Mouse (Mus musculus) liver, embryonic 14.5 days (tissue): ENCODE data around the gene Slc25a25. TPM values are rescaled to one million over a fixed set of nuclear protein-coding genes. Genes with fewer than 3 reads are reported as not detected.

Source experiments
- ATAC-seq: fragments of 200-750 bp; cut with Nextera tagmentation; 2 replicates; pipeline ENCODE4 v1.8.0; 2017; ENCODE audit warnings: moderate number of reproducible peaks, mild to moderate bottlenecking, moderate library complexity; ENCODE audit not compliant: insufficient read depth
- DNase-seq, 3 experiments: peaks; one replicate each; pipeline ENCODE4 v3.0.0-alpha.2; 2012 to 2013; ENCODE audit warnings: low read depth in 3 of 3, low spot score in 3 of 3
- H3K27ac ChIP-seq: fragments of 300-500 bp; sonication (generic); 2 replicates; pipeline ENCODE4 v1.5.1; 2014; ENCODE audit warnings: moderate library complexity, mild to moderate bottlenecking, control low read depth, inconsistent platforms
- H3K27me3 ChIP-seq: fragments of 300-500 bp; sonication (generic); 2 replicates; pipeline ENCODE4 v1.6.1; 2014; ENCODE audit warnings: mild to moderate bottlenecking, low read length, moderate library complexity; ENCODE audit not compliant: control insufficient read depth, insufficient read depth
- H3K36me3 ChIP-seq: fragments of 300-500 bp; sonication (generic); replicated peaks from 2 replicates; pipeline ENCODE4 v1.6.1; 2014; ENCODE audit warnings: low read depth; ENCODE audit not compliant: control insufficient read depth, insufficient read depth
- H3K4me1 ChIP-seq, 2 experiments: fragments of 200-500 bp in 1 of 2; fragments of 300-500 bp in 1 of 2; sonication (generic) in 1 of 2; replicated peaks; 2 replicates each; pipeline ENCODE4 v1.6.1; 2012 to 2014; ENCODE audit warnings: antibody characterized with exemption in 1 of 2, inconsistent platforms in 1 of 2, low read length in 1 of 2; ENCODE audit not compliant: control insufficient read depth in 2 of 2, insufficient read depth in 2 of 2
- H3K4me2 ChIP-seq: fragments of 300-500 bp; sonication (generic); 2 replicates; pipeline ENCODE4 v1.6.1; 2014; ENCODE audit warnings: low read depth, mild to moderate bottlenecking, control low read depth, moderate library complexity
- H3K4me3 ChIP-seq, 2 experiments: fragments of 200-500 bp in 1 of 2; fragments of 300-500 bp in 1 of 2; sonication (generic) in 1 of 2; 2 replicates each; pipeline ENCODE4 v1.5.1; 2012 to 2014; ENCODE audit warnings: low read depth in 2 of 2, low read length in 2 of 2, mild to moderate bottlenecking in 2 of 2, control low read depth in 1 of 2, inconsistent platforms in 1 of 2, moderate library complexity in 1 of 2; ENCODE audit not compliant: insufficient read depth in 1 of 2
- H3K9ac ChIP-seq: fragments of 300-500 bp; sonication (generic); replicated peaks from 2 replicates; pipeline ENCODE4 v1.6.1; 2014; ENCODE audit warnings: mild to moderate bottlenecking, control low read depth, moderate library complexity
- H3K9me3 ChIP-seq: fragments of 300-500 bp; sonication (generic); 2 replicates; pipeline ENCODE4 v1.6.1; 2016; ENCODE audit warnings: low read length, mixed read lengths; ENCODE audit not compliant: control insufficient read depth
- CTCF ChIP-seq: IDR thresholded peaks from 2 replicates; pipeline ENCODE4 v1.5.1; 2016; ENCODE audit warnings: antibody characterized with exemption, low read depth, control low read depth
- EP300 ChIP-seq: IDR thresholded peaks from 2 replicates; pipeline ENCODE4 v1.6.1; 2016; ENCODE audit warnings: antibody characterized with exemption, low read depth
- WGBS: fragments of 180-500 bp; shearing (Covaris S2); extraction: QIAGEN DNeasy Blood & Tissue Kit; methylation state at CpG from one replicate; pipeline ENCODE4 v1.1.7; 2014; ENCODE audit not compliant: insufficient replicate concordance; 5-methylcytosine and 5-hydroxymethylcytosine counted together
- polyA plus RNA-seq, 2 experiments: library from polyadenylated mRNA; depleted of rRNA in 1 of 2; stranded (reverse) in 1 of 2; unstranded in 1 of 2; fragments of >200 nt; fragmentation: Nextera tagmentation in 1 of 2; extraction: Ambion mirVana in 1 of 2; gene quantifications; 2 replicates each; pipeline versions ENCODE4 v1.2.1 to v1.2.3; 2012 to 2014

Gene Slc25a25
- polyA plus RNA-seq, 2 experiments, result 5.5 to 6.0 TPM

GRCm38 (mm10) chr2:32430701-32431676 lies 20.3 kb downstream of the Slc25a25 start:
- ATAC-seq, result no peak
- Histone ChIP-seq H3K4me2 (peak overlapping the region; percentile 6), H3K27ac (no peak overlapping the region), H3K9me3 (no peaks in the 10 kb centered on the region), H3K4me3 (no peak overlapping the region), H3K36me3 (no peaks in the 10 kb centered on the region), H3K4me1 (peaks cover 10 to 28% of the 10 kb centered on the region in 2 experiments; a peak in 3 of 4 replicates), H3K27me3 (no peaks in the 10 kb centered on the region), H3K9ac (no peak overlapping the region)
- WGBS, result 60% methylated on average over 18 of the region's 18 CpGs
- no peak for TF ChIP-seq CTCF
- TF ChIP-seq EP300, result no peak
- no peak for DNase-seq

GRCm38 (mm10) chr2:32429215-32429891 lies 21.9 kb downstream of the Slc25a25 start:
- Histone ChIP-seq H3K4me2 (no peak overlapping the region), H3K9ac (no peak overlapping the region), H3K4me1 (peaks cover 15 to 39% of the 10 kb centered on the region in 2 experiments; a peak in 3 of 4 replicates), H3K27me3 (no peaks in the 10 kb centered on the region), H3K4me3 (no peak overlapping the region), H3K9me3 (no peaks in the 10 kb centered on the region), H3K27ac (no peak overlapping the region), H3K36me3 (no peaks in the 10 kb centered on the region)
- TF ChIP-seq EP300 (no peak), CTCF (no peak)
- ATAC-seq (0 out of 2 replicates have a peak, but pooled peaks have one; percentile 16), DNase-seq (no peak)
- 33% methylated on average over 4 of the region's 4 CpGs for WGBS

GRCm38 (mm10) chr2:32428262-32428722 lies 23.0 kb downstream of the Slc25a25 start:
- Histone ChIP-seq H3K9me3 (no peaks in the 10 kb centered on the region), H3K4me2 (no peak overlapping the region), H3K9ac (no peak overlapping the region), H3K4me3 (no peak overlapping the region), H3K36me3 (no peaks in the 10 kb centered on the region), H3K4me1 (peaks cover 22 to 48% of the 10 kb centered on the region in 2 experiments), H3K27me3 (no peaks in the 10 kb centered on the region), H3K27ac (no peak overlapping the region)
- TF ChIP-seq CTCF (no peak), EP300 (no peak)
- DNase-seq (peak in 1 of 3 experiments; percentile 44), ATAC-seq (no peak; the same call in 1 of the 2 replicates)
- WGBS, result 50% methylated on average over 8 of the region's 8 CpGs

GRCm38 (mm10) chr2:32427720-32428119 lies 23.5 kb downstream of the Slc25a25 start:
- Histone ChIP-seq H3K27me3 (no peaks in the 10 kb centered on the region), H3K4me2 (no peak overlapping the region), H3K9me3 (no peaks in the 10 kb centered on the region), H3K27ac (no peak overlapping the region), H3K9ac (no peak overlapping the region), H3K4me3 (no peak overlapping the region), H3K36me3 (no peaks in the 10 kb centered on the region), H3K4me1 (peaks cover 25 to 54% of the 10 kb centered on the region in 2 experiments)
- TF ChIP-seq EP300 (no peak), CTCF (no peak)
- no peak for ATAC-seq
- no peak for DNase-seq
- 76% methylated on average over 5 of the region's 5 CpGs for WGBS

- Histone ChIP-seq H3K4me1 (peaks cover 29 to 61% of the 10 kb centered on the region in 2 experiments), H3K9ac (no peak overlapping the region)
Measured at GRCm38 (mm10) chr2:32426141-32426540, 25.1 kb downstream of the Slc25a25 start.

More at GRCm38 (mm10) chr2:32426141-32426540, 25.1 kb downstream of the Slc25a25 start:
- DNase-seq (no peak), ATAC-seq (no peak)
- 67% methylated on average over 1 of the region's 1 CpGs for WGBS
- Histone ChIP-seq H3K4me2 (no peak overlapping the region), H3K36me3 (no peaks in the 10 kb centered on the region), H3K9me3 (no peaks in the 10 kb centered on the region), H3K27ac (no peak overlapping the region), H3K27me3 (no peaks in the 10 kb centered on the region), H3K4me3 (no peak overlapping the region)
- TF ChIP-seq EP300 (no peak), CTCF (no peak)
